31 mouse cellular contexts compared by ENCODE assay signal in genomic region chr1:191196016-191196415, GRCm38 (mm10). TPM values are rescaled to one million over a fixed set of nuclear protein-coding genes. Genes with fewer than 3 reads are reported as not detected.
DNase-seq lines count a peak whose midpoint lies in the region; ATAC-seq lines count a peak whose summit lies in the region.
"Had no signal": no experiment of that assay in that cellular context is flagged by ENCODE, and none has a peak within 500 bp of the region (broad histone marks: within the 10 kb centered on the region; RNA-seq: fewer than 3 reads in every experiment).

No protein-coding gene starts in this region.

- no peaks in the 10 kb centered on the region; the same call in 1 of the 2 replicates for H3K27me3 ChIP-seq in kidney, embryonic 16.5 days (ENCODE audit: insufficient read depth, low read length)
- H3K27me3 ChIP-seq: hindbrain, embryonic 15.5 days had no signal

- no peaks in the 10 kb centered on the region for H3K79me2 ChIP-seq in macrophage (ENCODE audit: inconsistent target)

- no peaks in the 10 kb centered on the region for H3K9me3 ChIP-seq in kidney, embryonic 16.5 days (ENCODE audit: low read length)
- H3K9me3 ChIP-seq: embryonic facial prominence, embryonic 10.5 days; embryonic facial prominence, embryonic 13.5 days; forebrain, embryonic 12.5 days; forebrain, embryonic 15.5 days; heart, embryonic 13.5 days; hindbrain, embryonic 12.5 days; hindbrain, embryonic 15.5 days had no signal

- no peak overlapping the region for H3K4me3 ChIP-seq in kidney, embryonic 16.5 days (ENCODE audit: low read length)
- no peak overlapping the region for H3K4me3 ChIP-seq in macrophage (ENCODE audit: inconsistent target)
- H3K4me3 ChIP-seq: embryonic facial prominence, embryonic 10.5 days; embryonic facial prominence, embryonic 13.5 days; erythroblast, embryonic 14.5 days; forebrain, embryonic 12.5 days; forebrain, embryonic 15.5 days; heart, embryonic 13.5 days; hindbrain, embryonic 12.5 days; hindbrain, embryonic 15.5 days had no signal

- H3K4me1 ChIP-seq in kidney, embryonic 16.5 days (ENCODE audit: insufficient read depth, low read length): peaks cover 10% of the 10 kb centered on the region; the same call in 1 of the 2 replicates
- H3K4me1 ChIP-seq: embryonic facial prominence, embryonic 10.5 days; forebrain, embryonic 12.5 days; forebrain, embryonic 15.5 days; hindbrain, embryonic 12.5 days; hindbrain, embryonic 15.5 days had no signal

- WGBS in kidney, embryonic 16.5 days: 89% methylated on average over 6 of the region's 6 CpGs
- WGBS in macrophage (ENCODE audit: missing documents): 94% methylated on average over 6 of the region's 6 CpGs

- ATAC-seq in kidney, embryonic 16.5 days (ENCODE audit: low FRiP score, low TSS enrichment): no peak
- ATAC-seq: activated CD4-positive, CD25-positive, alpha-beta regulatory T cell, adult 4 months; forebrain, embryonic 15.5 days had no signal

- no peak overlapping the region for H3K9ac ChIP-seq in kidney, embryonic 16.5 days (replicated peaks; ENCODE audit: low read length)
- H3K9ac ChIP-seq: embryonic facial prominence, embryonic 13.5 days; forebrain, embryonic 12.5 days; forebrain, embryonic 15.5 days; heart, embryonic 13.5 days; hindbrain, embryonic 12.5 days; hindbrain, embryonic 15.5 days had no signal

- DNase-seq in heart, adult 11 months: peak; percentile 40
- DNase-seq in heart, adult 8-10 months (ENCODE audit: low spot score): no peak
- DNase-seq in kidney, adult 11 months: peak; percentile 38
- DNase-seq in kidney, postnatal 10 days: no peak
- DNase-seq in kidney, postnatal 14 days: peak; percentile 15
- DNase-seq: adrenal gland, adult 8-10 months; adrenal gland, postnatal 25 days; cerebellum, adult 11-12 months; cerebellum, adult 8-10 months; cerebellum, postnatal 10 days; cerebellum, postnatal 36 days; embryo, embryonic 11 days; gastrocnemius, postnatal 10 days; gastrocnemius, postnatal 36 days had no signal

- H3K27ac ChIP-seq in kidney, embryonic 16.5 days (ENCODE audit: low read length): no peak overlapping the region
- peak overlapping the region; percentile 98; the same call in 1 of the 2 replicates for H3K27ac ChIP-seq in macrophage
- H3K27ac ChIP-seq: embryonic facial prominence, embryonic 10.5 days; embryonic facial prominence, embryonic 13.5 days; forebrain, embryonic 12.5 days; forebrain, embryonic 15.5 days; heart, embryonic 13.5 days; hindbrain, embryonic 12.5 days; hindbrain, embryonic 15.5 days had no signal

- no peak overlapping the region for H3K4me2 ChIP-seq in kidney, embryonic 16.5 days (replicated peaks; ENCODE audit: low read depth, low read length)
- H3K4me2 ChIP-seq: embryonic facial prominence, embryonic 13.5 days; forebrain, embryonic 12.5 days; forebrain, embryonic 15.5 days; heart, embryonic 13.5 days; hindbrain, embryonic 12.5 days; hindbrain, embryonic 15.5 days had no signal

- no peaks in the 10 kb centered on the region for H3K36me3 ChIP-seq in kidney, embryonic 16.5 days (ENCODE audit: insufficient read depth, low read length)
- no peaks in the 10 kb centered on the region for H3K36me3 ChIP-seq in macrophage (ENCODE audit: inconsistent target)
- H3K36me3 ChIP-seq: embryonic facial prominence, embryonic 10.5 days; embryonic facial prominence, embryonic 13.5 days; forebrain, embryonic 12.5 days; forebrain, embryonic 15.5 days; heart, embryonic 13.5 days; hindbrain, embryonic 12.5 days; hindbrain, embryonic 15.5 days had no signal

RNA-seq across cellular contexts. Expression of gene Atf3, which starts 21.8 kb away (rescaled TPM):
- 10 to 100 TPM in 1 of 4 experiments, 1 to 10 TPM in 3; 3.0 to 10.3 (median 4.2) TPM for total RNA-seq in heart, adult 8-10 months (2022)
- 4.1 and 4.4 TPM in 2 replicates for polyA plus RNA-seq in kidney, embryonic 16.5 days (2015; fragmentation: Nextera tagmentation; extraction: Ambion mirVana)
- total RNA-seq in macrophage (2018; cell fraction: chromatin; rRNA removed): 100 to 1,000 TPM in 22 of 26 experiments, 10 to 100 TPM in 4; 71.4 to 886 (median 177) TPM
- total RNA-seq in macrophage (2018; cell fraction: cytosol; rRNA removed): 1,000 to 10,000 TPM in 3 of 26 experiments, 100 to 1,000 TPM in 23; 230 to 1,349 (median 405) TPM
- 1,000 to 10,000 TPM in 2 of 26 experiments, 100 to 1,000 TPM in 24; 130 to 1,042 (median 343) TPM for total RNA-seq in macrophage (2018; cell fraction: nucleus; rRNA removed)
- polyA plus RNA-seq in macrophage (2018): 201 to 678 TPM (median 211 TPM) in 3 replicates
- polyA plus RNA-seq: activated CD4-positive, CD25-positive, alpha-beta regulatory T cell, adult 4 months had no signal

RNA-seq across cellular contexts. Expression of gene Fam71a, which starts 31.4 kb away (rescaled TPM):
- total RNA-seq in heart, adult 8-10 months (2022): not detected
- polyA plus RNA-seq in kidney, embryonic 16.5 days (2015; fragmentation: Nextera tagmentation; extraction: Ambion mirVana): not detected in 2 replicates
- 1 to 10 TPM in 2 of 26 experiments, under 1 TPM in 11, not detected in 13; 0.28 to 1.7 (median 0.57) TPM for total RNA-seq in macrophage (2018; cell fraction: chromatin; rRNA removed)
- total RNA-seq in macrophage (2018; cell fraction: cytosol; rRNA removed): under 1 TPM in 2 of 26 experiments, not detected in 24; 0.09 TPM
- 10 to 100 TPM in 1 of 26 experiments, 1 to 10 TPM in 1, under 1 TPM in 15, not detected in 9; 0.21 to 15.2 (median 0.40) TPM for total RNA-seq in macrophage (2018; cell fraction: nucleus; rRNA removed)
- not detected in 3 replicates for polyA plus RNA-seq in macrophage (2018)
- total RNA-seq: adrenal gland, adult 8-10 months; adrenal gland, postnatal 25 days; ES-E14; gastrocnemius, adult 18-20 months; gastrocnemius, postnatal 10 days; gastrocnemius, postnatal 36 days; heart, postnatal 25 days had no signal
- polyA plus RNA-seq: activated CD4-positive, CD25-positive, alpha-beta regulatory T cell, adult 4 months; brain, embryonic 14.5 days; cortical plate, adult 2 months; embryonic facial prominence, embryonic 10.5 days; embryonic facial prominence, embryonic 13.5 days; erythroblast, embryonic 14.5 days; forebrain, embryonic 12.5 days; forebrain, embryonic 15.5 days; heart, embryonic 13.5 days; heart, embryonic 16.5 days; hindbrain, embryonic 12.5 days; hindbrain, embryonic 15.5 days had no signal

Comparison
In these comparisons a context has a peak if more than half of its experiments do, and no peak if none do; other contexts are left out.
1. DNase-seq: peak in heart, adult 11 months (single experiment), kidney, adult 11 months (single experiment) and kidney, postnatal 14 days (single experiment); none in heart, adult 8-10 months (single experiment) and kidney, postnatal 10 days (single experiment).
2. RNA of gene Atf3, which starts 21.8 kb away (polyA plus RNA-seq): 201 to 678 TPM in macrophage; 4.1 to 4.4 TPM in kidney, embryonic 16.5 days; every median in the first group is over 10 times any median in the second.